Mouse (Mus musculus): ENCODE data around the gene Fscn2. TPM values are rescaled to one million over a fixed set of nuclear protein-coding genes. Genes with fewer than 3 reads are reported as not detected.
A peak's percentile ranks its signal among the peaks of the same experiment; 100 is the strongest.

Fscn2 gene
- total RNA-seq (2015) (not detected in 2 replicates), total RNA-seq (2017) (not detected in 2 replicates)

DNA sequence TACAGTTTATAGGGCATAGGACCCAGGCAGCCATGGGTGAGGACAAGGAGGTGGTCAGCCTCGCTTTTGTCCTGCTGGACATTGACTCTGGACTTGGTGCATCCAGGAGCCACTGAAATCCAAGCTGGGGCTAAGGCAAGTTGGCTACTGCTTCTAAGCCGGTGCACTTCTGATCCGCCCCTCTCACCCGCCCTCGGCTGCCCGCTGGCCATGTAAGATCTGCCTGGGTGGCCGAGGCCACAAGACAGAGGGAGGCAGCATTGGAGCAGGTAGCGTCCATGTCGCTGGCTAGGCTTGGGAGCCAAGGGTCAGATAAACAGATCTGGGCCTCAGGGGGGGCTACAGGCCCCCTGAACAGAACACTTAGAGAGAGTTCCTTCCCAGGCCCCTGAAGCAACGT is at the start of gene Fscn2:
Fscn2 (plus strand) TSS at position 240 of the 400 bp plus-strand sequence.
- no peak for ATAC-seq (ENCODE audit: poor library complexity, severe bottlenecking)

DNA sequence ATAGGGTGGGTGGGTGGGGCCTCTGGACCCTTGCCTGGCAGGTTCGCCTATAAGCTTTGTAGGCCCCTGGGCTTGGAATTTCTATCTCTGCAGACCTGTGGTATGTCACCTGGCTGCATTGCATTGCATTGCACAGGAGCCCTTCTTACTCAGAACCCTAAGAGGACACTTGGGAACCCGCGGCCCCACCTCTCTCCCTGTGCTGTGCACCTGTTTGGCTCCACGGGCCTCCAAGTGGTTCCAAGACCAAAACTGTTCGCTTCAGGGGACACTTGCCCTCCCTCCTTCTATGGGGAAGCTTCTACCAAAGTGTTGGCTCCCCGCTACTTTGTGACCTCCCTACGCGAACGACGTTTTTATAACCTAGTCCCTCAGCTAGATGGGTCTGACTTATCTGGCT is 49.8 kb upstream of the Fscn2 start:
- no peak for ATAC-seq (ENCODE audit: poor library complexity, severe bottlenecking)

DNA sequence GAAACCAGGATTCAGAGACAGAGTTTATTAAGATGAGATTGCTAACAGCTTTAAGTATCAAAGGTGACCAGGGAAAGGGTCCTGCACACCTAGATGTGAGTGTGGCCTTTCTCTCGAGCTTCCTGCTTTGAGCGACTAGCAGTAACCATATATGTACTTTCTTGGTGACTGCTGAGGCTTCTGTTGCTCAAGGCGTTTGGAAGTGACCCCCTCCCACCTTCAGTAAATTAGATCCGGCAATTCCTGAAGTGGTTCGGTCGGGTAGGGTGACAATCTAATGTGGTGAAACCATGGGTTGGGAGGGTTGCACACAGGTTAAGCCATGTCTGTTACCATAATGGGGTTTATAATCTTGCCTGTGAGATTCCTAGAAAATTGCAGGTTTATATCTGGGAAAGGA is 49.3 kb upstream of the Fscn2 start:
- no peak for ATAC-seq (ENCODE audit: poor library complexity, severe bottlenecking)

DNA sequence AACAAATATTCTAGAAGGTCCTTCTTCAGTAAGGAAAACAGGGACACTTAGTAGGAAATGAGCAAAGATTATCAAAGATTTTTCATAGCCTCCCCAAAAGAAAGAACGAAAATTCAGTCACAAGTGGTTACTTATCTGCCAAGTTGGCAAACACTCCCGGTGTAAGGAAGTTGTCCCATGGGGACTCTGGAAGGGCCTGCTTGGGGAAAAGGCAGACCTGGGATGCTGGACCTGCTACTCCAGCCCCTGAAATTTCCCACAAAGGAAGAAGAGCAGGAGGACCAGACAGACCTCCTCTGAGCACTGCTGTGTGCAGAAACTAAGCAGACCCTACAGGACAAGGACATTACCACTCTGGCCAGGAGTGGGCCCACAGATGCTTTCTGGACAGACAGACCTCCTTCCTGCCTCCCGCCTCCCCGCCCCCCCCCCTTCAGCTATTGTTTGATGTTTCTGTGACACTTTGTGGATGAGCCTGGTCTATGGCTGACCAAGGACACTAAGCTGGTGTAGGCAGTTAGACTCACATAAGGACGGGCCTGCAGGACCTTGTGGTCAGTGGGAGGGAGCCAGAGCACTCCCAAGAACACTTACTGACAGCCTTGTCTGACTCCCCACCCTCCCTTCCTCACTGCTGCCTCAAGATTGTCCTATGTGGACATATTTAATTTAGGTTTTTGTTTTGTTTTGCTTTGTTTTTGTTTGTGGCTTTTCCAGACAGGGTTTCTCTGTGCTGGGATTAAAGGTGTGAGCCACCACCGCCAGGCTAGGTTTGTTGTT is 47.2 kb upstream of the Fscn2 start:
- no peak for ATAC-seq (ENCODE audit: poor library complexity, severe bottlenecking)

DNA sequence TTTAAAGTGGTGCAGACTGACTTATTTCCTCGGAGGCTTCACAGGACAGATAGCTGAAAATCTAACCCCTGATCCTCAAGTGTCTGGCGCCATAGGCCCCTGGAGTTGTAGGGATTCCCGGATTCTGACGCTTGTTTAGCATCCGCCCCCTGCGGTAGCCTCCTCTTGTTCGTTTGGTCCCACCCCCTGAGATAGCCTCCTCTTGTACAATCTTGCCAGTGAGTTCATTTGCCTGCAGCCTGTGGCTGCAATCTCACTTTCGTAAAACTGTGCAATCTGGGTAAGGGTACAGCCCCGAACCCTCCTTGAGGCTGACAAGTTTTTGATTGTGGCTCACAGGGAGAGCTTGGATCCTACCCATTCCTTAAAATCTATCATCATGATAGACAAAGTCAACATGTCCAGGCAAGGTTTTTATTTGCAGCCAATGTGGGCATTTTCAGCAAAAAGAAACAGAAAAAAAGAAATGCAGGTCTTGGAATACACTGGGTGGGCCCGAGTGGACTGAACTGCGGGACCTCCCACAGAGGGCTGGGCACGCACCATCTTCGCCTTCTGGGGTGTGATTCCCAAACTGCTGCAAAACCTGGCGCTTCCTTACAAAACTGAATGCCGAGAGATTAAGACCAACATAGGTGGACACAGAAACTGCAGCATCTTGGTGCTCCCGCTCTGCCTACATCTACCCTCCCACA is 46.5 kb upstream of the Fscn2 start:
- no peak for ATAC-seq (ENCODE audit: poor library complexity, severe bottlenecking)

DNA sequence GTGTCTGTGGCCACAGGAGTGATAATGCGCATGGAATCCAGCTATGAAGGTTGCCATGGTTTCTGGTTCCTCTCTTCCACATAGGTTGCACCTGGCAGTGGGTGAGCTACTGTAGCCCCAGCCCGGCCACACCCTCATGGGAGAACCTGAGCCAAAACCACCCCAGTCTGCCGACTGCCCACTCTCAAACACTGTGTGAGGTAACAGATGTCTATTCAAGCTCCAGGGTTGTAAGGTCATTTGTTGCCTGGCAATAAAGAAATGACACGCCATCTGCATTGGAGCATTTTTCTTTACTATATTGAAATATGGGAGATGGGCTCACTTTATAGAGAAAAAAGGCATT is 45.9 kb upstream of the Fscn2 start:
- no peak for ATAC-seq (ENCODE audit: poor library complexity, severe bottlenecking)

DNA sequence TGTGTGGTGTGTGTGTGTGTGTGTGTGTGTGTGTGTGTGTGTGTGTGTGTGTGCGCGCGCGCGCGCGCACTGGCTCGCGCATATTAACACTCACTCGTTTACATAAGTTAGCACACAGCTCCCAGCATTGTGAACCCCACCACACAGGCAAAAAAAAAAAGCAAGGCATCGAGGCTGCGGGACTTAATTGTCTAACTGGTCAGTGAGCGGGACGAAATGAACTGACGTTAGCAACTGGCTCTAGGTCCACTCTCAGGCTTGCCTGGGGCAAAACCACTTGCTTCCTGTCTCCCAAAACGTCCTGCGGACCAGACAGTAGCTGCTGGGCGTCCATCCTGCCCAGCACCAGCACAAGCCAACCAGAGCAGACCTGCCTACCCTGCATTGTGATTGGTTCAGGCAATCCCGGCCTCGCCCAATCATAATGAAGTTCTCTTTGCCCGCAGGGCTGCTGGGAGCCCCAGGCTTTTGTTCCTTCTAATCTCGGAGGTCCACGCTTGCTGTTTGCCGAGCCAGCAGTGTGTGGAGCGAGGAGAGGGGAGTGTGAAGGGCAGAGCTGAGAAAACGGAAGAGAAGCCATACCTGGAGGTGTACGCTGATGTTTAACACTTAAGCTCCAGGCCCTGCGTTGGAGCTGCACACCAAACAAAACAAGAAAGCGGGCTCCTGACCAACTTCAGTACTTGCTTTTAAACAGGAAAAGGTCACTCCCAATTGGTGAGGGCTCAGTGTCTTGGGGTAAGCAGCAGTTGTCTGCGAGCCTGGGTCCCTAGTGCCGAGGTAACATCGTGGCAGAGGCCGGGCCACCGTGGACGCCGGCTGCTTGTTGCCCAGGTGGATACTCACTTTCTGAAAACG is 45.3 kb upstream of the Fscn2 start:
- peak; percentile 99 for ATAC-seq (ENCODE audit: poor library complexity, severe bottlenecking)

DNA sequence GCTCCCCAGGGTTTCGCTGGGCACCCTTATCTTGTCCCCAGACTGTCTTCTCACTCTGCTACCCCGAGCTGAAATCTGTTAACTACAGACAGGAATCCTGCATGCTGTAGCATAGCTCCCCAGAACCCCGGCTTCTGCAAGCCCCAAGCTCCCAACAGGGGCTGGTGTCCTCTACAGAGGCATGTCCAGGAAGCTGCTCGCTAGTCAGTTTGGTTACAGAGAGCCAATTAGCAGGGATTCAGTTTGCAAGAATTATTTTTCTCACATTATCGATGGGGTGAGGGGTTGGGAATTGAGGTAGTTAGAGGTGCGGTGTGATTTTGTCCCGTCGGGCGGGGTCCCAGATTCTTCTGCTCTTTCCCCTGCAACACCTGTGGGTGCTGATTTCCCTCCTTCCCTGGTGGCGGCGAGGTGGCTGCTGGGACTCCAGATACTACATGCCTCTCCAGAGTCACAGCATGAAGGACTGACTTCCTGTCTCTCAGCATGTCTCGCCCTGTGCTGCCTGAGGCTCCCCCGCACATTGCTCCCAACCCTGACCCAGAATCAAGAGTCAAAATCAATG is 44.6 kb upstream of the Fscn2 start:
- ATAC-seq (ENCODE audit: poor library complexity, severe bottlenecking), result peak; percentile 4; the same call in 1 of the 2 replicates

DNA sequence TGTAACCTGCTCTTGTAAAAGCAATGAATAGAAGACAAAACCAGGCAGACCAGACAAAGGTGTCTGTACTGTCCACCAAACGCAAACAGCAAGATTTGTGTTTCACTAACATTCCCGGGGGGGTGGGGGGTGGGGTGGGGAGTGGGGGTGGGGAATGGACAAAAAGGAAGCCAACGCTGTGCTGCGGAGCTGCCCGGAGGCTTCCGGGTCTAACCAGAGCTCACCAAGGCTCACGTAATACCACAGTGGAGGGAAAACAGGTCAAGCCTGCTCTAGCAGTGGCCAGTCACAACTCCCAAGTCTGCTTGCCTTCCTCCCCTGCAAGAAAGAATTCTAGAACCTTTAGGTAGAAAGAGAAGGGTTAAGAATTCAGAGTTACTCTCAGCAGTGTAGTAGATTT is 43.9 kb upstream of the Fscn2 start:
- no peak for ATAC-seq (ENCODE audit: poor library complexity, severe bottlenecking)

DNA sequence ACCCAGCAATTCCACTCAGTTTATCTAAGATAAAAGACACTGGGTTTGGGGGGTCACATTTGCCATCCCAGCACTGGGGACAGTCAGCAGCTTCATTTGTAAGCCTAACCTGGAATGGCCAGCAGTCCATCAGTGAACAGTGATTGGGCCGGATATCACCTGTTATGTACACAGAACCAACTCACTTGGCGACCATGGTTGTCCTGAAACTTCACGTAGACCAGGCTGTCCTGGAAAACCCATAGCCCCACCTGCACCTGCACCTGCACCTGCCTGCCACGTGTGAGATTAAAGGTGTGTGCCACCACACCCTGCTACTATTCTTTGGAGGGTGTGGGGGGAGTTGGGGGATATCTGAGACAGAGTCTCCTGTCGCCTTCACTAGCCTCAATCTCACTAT is 42.0 kb upstream of the Fscn2 start:
- no peak for ATAC-seq (ENCODE audit: poor library complexity, severe bottlenecking)

DNA sequence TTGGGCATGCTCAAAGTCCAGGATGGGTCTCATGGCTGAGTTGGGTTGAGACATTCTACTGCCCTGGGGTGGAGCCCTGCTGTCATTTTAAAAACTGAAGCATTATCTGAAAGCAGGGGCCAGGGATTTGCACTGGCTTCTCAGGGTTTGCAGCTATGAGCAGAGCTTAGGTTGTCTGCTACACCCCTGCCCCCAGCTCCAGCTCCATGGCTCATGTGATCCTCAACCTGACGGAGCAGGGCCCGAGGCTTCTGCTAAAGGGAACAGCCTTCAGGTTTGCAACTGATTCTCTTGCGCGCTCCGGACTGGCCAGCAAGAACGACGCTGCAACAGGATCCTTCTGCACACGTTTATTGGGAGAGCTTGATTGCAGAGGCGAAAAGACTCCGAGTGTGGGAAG is 41.2 kb upstream of the Fscn2 start:
- ATAC-seq (ENCODE audit: poor library complexity, severe bottlenecking), result no peak

DNA sequence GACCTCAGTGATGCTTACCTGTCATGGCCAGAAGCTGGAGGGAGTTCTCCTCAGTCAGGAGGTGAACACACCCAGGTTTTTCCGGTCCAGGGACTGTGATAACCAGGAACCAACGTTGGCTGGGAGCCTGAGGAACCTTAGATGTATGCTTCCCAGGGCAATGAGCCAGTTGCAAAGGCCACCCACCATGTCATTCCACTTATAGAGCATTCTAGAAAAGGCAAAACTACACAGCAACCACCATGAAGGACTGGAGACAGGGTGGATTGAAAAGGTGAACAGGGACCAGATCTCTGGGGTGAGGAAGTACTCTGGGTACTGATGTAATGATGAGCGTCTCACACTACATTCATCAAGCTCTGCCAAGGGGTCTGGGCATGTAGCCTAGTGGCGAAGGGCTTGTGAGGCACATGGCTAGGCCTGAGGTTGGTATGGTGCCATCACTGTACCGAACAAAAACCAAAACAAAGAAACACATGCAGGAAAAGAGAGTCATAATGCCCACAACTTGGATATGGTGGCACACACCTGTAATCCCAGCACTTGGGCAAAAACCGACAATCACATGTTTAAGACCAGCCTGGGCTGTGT is 25.8 kb upstream of the Fscn2 start:
- ATAC-seq (ENCODE audit: poor library complexity, severe bottlenecking), result no peak

DNA sequence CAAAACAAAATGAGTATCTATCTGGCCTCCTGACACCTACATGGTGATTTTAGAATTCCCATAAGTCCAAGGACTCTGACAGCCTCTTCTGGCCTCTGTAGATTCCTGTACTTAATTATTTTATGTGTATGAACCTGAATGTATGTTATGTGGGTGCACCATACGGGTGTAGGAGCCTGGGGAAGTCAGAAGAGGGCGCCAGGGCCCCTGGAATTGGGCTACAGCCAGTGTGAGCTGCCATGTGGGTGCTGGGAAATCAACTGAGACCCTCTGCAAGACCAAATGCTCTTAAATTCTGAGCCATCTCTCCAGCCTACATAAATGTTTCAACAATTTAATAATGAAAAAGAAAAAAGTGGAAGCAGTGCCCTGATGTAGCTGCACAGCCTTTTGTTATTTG is 23.9 kb upstream of the Fscn2 start:
- no peak for ATAC-seq (ENCODE audit: poor library complexity, severe bottlenecking)

DNA sequence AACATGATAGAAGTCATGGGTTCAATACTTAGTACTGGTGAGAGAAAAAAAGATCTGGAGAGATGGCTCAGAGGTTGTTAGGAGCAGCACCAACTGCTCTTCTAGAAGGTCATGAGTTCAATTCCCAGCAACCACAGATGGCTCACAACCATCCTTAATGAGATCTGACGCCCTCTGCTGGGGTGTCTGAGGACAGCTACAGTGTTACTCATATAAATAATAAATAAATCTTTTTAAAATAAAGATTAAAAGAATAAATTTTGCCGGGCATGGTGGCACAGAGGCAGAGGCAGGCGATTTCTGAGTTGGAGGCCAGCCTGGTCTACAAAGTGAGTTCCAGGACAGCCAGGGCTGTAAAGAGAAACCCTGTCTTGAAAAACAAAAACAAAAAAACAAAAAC is 22.5 kb upstream of the Fscn2 start:
- ATAC-seq (ENCODE audit: poor library complexity, severe bottlenecking), result no peak

DNA sequence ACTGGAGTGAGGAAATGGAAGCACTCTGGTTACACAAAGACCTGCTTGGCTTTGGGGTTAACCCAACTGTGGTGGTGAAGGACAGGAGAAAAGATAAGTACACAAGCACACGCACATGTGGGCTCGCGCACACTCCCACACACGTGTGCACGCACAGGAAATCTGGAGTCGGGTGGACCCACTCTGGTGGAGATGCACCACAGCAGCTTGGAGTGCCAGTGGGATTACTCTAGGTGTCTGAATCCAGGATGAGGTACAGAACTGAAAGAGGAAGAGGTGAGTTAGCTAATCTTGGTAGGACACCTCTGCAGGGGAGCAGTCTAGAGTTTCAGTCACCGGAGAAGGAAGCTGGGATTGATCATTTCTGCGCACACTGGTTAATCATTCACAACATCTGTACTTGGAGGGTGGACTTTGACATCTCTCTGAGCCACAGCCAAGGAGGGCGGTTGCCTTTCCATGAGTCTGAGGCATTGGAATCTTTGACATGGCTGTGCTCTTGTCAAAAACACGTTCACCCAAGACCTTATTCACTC is 21.3 kb upstream of the Fscn2 start:
- peak; percentile 43 for ATAC-seq (ENCODE audit: poor library complexity, severe bottlenecking)

DNA sequence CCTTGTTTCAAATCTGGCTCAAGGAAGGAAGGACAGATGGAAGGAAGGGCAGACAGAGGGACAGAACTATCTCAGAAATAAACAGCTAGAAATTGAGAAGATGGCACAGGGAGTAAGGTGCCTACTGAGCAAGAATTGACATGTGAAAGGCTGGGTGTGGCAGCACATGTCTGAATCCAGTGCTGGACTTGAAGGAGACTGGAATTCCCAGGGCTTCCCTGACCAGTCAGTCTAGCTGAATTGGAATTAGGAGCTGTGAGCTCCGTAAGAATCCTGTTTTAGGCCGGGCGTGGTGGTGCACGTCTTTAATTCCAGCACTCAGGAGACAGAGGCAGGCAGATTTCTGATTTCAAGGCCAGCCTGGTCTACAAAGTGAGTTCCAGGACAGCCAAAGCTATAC is 19.7 kb upstream of the Fscn2 start:
- no peak for ATAC-seq (ENCODE audit: poor library complexity, severe bottlenecking)

DNA sequence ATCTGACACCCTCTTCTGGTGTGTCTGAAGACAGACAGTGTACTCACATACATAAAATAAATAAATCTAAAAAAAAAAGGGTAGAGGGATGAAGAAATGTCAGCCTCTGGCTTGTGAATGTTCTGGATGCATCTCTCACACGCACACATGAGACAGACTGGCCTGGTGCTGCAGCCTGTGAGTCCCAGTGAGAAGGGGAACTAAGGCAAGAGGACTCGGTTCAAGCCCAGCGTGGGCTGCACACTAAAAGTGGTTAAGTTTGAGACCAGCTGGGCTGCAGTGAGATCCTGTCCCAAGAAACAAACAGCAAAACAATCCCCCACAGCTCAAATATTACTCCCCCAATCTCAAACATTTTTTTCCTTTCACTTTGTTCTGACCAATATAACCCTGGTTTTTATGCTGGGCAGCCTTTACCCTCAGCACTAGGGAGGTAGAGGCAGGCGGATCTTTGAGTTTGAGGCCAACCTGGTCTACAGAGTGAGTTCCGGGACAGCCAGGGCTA is 18.6 kb upstream of the Fscn2 start:
- ATAC-seq (ENCODE audit: poor library complexity, severe bottlenecking), result no peak

DNA sequence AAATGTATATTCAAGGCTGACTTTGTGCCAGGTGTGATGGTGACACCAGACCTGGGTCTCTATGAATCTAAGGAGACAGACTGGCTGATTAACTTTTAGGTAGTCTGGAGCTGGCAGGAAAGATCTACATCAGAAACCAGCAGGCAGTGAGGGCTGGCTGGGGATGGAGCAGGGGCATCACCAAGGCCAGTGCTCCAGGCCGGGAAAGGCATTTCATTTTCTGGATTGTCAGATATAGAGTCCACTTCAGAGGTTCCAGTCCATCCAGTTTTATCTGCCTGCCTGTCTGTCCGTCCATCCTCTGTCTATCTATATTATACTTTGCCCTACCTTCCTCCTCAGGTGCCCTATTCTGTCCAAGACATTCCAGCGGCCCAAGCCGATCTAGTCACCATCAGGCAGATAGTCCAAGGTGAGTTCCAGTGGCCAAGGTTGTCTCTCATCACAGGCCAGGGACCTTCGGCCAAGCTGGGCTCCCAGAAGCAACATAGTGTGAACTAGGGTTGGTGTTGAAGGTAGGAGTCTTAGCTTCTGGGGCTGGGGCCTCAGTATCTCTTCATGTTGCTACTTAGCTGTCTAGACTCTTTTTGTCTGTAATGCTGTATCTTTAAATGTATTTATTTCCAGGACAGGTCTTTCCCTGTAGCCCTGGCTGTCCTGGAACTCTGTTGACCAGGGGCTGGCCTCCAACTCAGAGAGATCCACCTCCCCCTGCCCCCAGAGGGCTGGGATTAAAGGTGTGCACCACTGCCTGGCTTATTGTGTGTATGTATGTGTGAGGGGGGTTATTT is 17.6 kb upstream of the Fscn2 start:
- no peak for ATAC-seq (ENCODE audit: poor library complexity, severe bottlenecking)

DNA sequence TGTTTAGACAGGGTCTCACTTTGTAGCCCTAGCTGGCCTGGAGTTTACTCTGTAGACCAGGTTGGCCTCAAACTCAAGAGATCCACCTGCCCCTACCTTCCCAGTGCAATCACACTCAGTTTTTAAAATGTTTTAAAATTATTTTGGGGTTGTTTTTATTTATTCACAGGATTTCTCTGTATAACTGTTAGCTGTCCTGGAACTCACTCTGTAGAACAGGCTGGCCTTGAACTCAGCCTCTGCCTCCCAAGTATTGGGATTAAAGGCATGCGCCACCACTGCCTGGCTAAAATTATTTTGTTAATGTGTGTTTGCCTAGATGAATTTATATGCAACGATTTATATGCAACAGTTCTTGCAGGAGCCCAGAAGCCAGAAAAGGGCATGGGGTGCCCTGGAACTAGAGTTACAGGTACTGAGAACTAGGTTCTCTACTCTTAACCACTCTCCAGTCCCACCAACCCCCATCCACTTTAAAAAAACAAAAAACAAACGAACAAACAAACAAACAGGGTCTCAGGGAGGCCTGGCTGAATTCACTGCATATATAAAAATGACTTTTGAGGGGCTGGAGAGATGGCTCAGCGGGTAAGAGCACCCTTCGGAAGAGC is 16.9 kb upstream of the Fscn2 start:
- ATAC-seq (ENCODE audit: poor library complexity, severe bottlenecking), result no peak
